In genomic region chr11:69412548-69412947, GRCm38 (mm10) we compare ENCODE assay signal across 9 mouse cellular contexts. TPM values are rescaled to one million over a fixed set of nuclear protein-coding genes. Genes with fewer than 3 reads are reported as not detected.
DNase-seq lines count a peak whose midpoint lies in the region; ATAC-seq and TF ChIP-seq lines count a peak whose summit lies in the region.
"Had no signal": no experiment of that assay in that cellular context is flagged by ENCODE, and none has a peak within 500 bp of the region (broad histone marks: within the 10 kb centered on the region; RNA-seq: fewer than 3 reads in every experiment).

No protein-coding gene starts in this region.

- TF ChIP-seq CTCF in left cerebral cortex, adult 2 months (IDR thresholded peaks at IDR 0.05) = no peak

- no peak for ATAC-seq in embryonic facial prominence, embryonic 14.5 days (ENCODE audit: low read depth)
- no peak for ATAC-seq in intestine, embryonic 16.5 days
- ATAC-seq in neural tube, embryonic 14.5 days (ENCODE audit: low read depth) = no peak

- H3K27me3 ChIP-seq in embryonic facial prominence, embryonic 14.5 days (replicated peaks; ENCODE audit: control insufficient read depth, insufficient read depth, low read length) = no peaks in the 10 kb centered on the region
- no peaks in the 10 kb centered on the region for H3K27me3 ChIP-seq in intestine, embryonic 16.5 days (replicated peaks; ENCODE audit: control insufficient read depth, insufficient read depth, low read length)
- H3K27me3 ChIP-seq in neural tube, embryonic 14.5 days (ENCODE audit: control insufficient read depth, insufficient read depth, low read length) = no peaks in the 10 kb centered on the region

- DNase-seq in left cerebral cortex, adult 2 months (ENCODE audit: extremely low spot score in 1 of 2, low spot score in 2 of 2) = no peak
- no peak for DNase-seq in left cerebral cortex, postnatal 36 days (ENCODE audit: low spot score in 2 of 2)
- no peak for DNase-seq in embryonic facial prominence, embryonic 14.5 days (ENCODE audit: low spot score)
- DNase-seq in urinary bladder, postnatal 25 days (ENCODE audit: low spot score) = no peak
- no peak for DNase-seq in layer of hippocampus, adult 11-12 months (ENCODE audit: low spot score)
- DNase-seq in ovary, adult 18-20 months (ENCODE audit: low spot score) = no peak
- DNase-seq: heart, postnatal 10 days had no signal

- no peaks in the 10 kb centered on the region for H3K9me3 ChIP-seq in embryonic facial prominence, embryonic 14.5 days (ENCODE audit: control insufficient read depth, low read length)
- no peaks in the 10 kb centered on the region for H3K9me3 ChIP-seq in intestine, embryonic 16.5 days (ENCODE audit: control insufficient read depth, low read length)
- H3K9me3 ChIP-seq in neural tube, embryonic 14.5 days (ENCODE audit: control insufficient read depth, low read length) = no peaks in the 10 kb centered on the region

- intact Hi-C loops in left cerebral cortex, adult 2 months (cut with DNase I) = loop anchor here (5.0 to 10.0 kb wide), 2 partner anchors 252 to 315 kb away; partner anchors contain the start of genes Cd68, Mpdu1 and Per1
- intact Hi-C loops in left cerebral cortex, postnatal 36 days (cut with DNase I) = loop anchor here (10.0 kb wide), 1 partner anchor 318 kb away; the partner anchor contains the start of gene Per1

- peak overlapping the region; percentile 92 for H3K4me2 ChIP-seq in embryonic facial prominence, embryonic 14.5 days (ENCODE audit: low read depth, low read length)
- peak overlapping the region; percentile 97 for H3K4me2 ChIP-seq in intestine, embryonic 16.5 days (ENCODE audit: low read depth, low read length)
- H3K4me2 ChIP-seq in neural tube, embryonic 14.5 days (ENCODE audit: low read depth, low read length) = peak overlapping the region; percentile 99

- peaks cover 24% of the 10 kb centered on the region for H3K36me3 ChIP-seq in embryonic facial prominence, embryonic 14.5 days (ENCODE audit: control insufficient read depth, insufficient read depth, low read length)
- peaks cover under 1% of the 10 kb centered on the region; the same call in 1 of the 2 replicates for H3K36me3 ChIP-seq in intestine, embryonic 16.5 days (ENCODE audit: control insufficient read depth, insufficient read depth, low read length)
- H3K36me3 ChIP-seq in neural tube, embryonic 14.5 days (ENCODE audit: control insufficient read depth, insufficient read depth, low read length) = peaks cover 13% of the 10 kb centered on the region; the same call in 1 of the 2 replicates

- H3K4me1 ChIP-seq in embryonic facial prominence, embryonic 14.5 days (ENCODE audit: control insufficient read depth, insufficient read depth, low read length) = peaks cover 53% of the 10 kb centered on the region
- H3K4me1 ChIP-seq in intestine, embryonic 16.5 days (ENCODE audit: control insufficient read depth, insufficient read depth, low read length) = peaks cover 54% of the 10 kb centered on the region
- H3K4me1 ChIP-seq in neural tube, embryonic 14.5 days (ENCODE audit: control insufficient read depth, insufficient read depth, low read length) = peaks cover 53% of the 10 kb centered on the region

- H3K9ac ChIP-seq in embryonic facial prominence, embryonic 14.5 days (ENCODE audit: low read depth, low read length) = peak overlapping the region; percentile 90; the same call in 1 of the 2 replicates
- peak overlapping the region; percentile 74; the same call in 1 of the 2 replicates for H3K9ac ChIP-seq in intestine, embryonic 16.5 days (ENCODE audit: low read depth, low read length)
- H3K9ac ChIP-seq in neural tube, embryonic 14.5 days (replicated peaks; ENCODE audit: low read depth, low read length) = no peak overlapping the region; the same call in 1 of the 2 replicates

- 47% methylated on average over 7 of the region's 7 CpGs for WGBS in embryonic facial prominence, embryonic 14.5 days
- WGBS in intestine, embryonic 16.5 days = 64% methylated on average over 7 of the region's 7 CpGs
- WGBS in neural tube, embryonic 14.5 days = 67% methylated on average over 7 of the region's 7 CpGs

- H3K4me3 ChIP-seq in left cerebral cortex, adult 2 months = peak overlapping the region; percentile 88
- peak overlapping the region; percentile 77 for H3K4me3 ChIP-seq in embryonic facial prominence, embryonic 14.5 days (ENCODE audit: low read depth, low read length)
- no peak overlapping the region for H3K4me3 ChIP-seq in intestine, embryonic 16.5 days (ENCODE audit: low read length)
- H3K4me3 ChIP-seq in neural tube, embryonic 14.5 days (ENCODE audit: low read depth, low read length) = peak overlapping the region; percentile 83

- peak overlapping the region; percentile 50; the same call in 1 of the 2 replicates for H3K27ac ChIP-seq in left cerebral cortex, adult 2 months
- H3K27ac ChIP-seq in embryonic facial prominence, embryonic 14.5 days (replicated peaks; ENCODE audit: low read depth, low read length) = peak overlapping the region; percentile 97
- H3K27ac ChIP-seq in intestine, embryonic 16.5 days (ENCODE audit: low read length) = 0 out of 2 replicates have a peak overlapping the region, but pooled peaks have one; percentile 96
- no peak overlapping the region for H3K27ac ChIP-seq in neural tube, embryonic 14.5 days (ENCODE audit: low read depth, low read length)

RNA-seq across cellular contexts. Expression of gene Kdm6b, which starts 0.9 kb away (rescaled TPM):
- total RNA-seq in left cerebral cortex, adult 2 months (2021) = 10 to 100 TPM; 31.1 to 45.3 TPM
- total RNA-seq in left cerebral cortex, postnatal 36 days (2021) = 10 to 100 TPM; 19.9 to 23.9 TPM
- polyA plus RNA-seq in embryonic facial prominence, embryonic 14.5 days (2014; fragmentation: Nextera tagmentation; extraction: Ambion mirVana) = 24.2 and 24.3 TPM in 2 replicates
- 17.6 and 18.8 TPM in 2 replicates for polyA plus RNA-seq in intestine, embryonic 16.5 days (2015; fragmentation: Nextera tagmentation; extraction: Ambion mirVana)
- 36.1 and 37.5 TPM in 2 replicates for polyA plus RNA-seq in neural tube, embryonic 14.5 days (2014; fragmentation: Nextera tagmentation; extraction: Ambion mirVana)

RNA-seq across cellular contexts. Expression of gene Tmem88, which starts 14.5 kb away (rescaled TPM):
- 1 to 10 TPM; 2.9 to 3.8 TPM for total RNA-seq in left cerebral cortex, adult 2 months (2021)
- total RNA-seq in left cerebral cortex, postnatal 36 days (2021) = 1 to 10 TPM; 2.9 to 4.7 TPM
- 19.2 and 21.0 TPM in 2 replicates for polyA plus RNA-seq in embryonic facial prominence, embryonic 14.5 days (2014; fragmentation: Nextera tagmentation; extraction: Ambion mirVana)
- 30.8 and 31.0 TPM in 2 replicates for polyA plus RNA-seq in intestine, embryonic 16.5 days (2015; fragmentation: Nextera tagmentation; extraction: Ambion mirVana)
- polyA plus RNA-seq in neural tube, embryonic 14.5 days (2014; fragmentation: Nextera tagmentation; extraction: Ambion mirVana) = 2.3 and 5.3 TPM in 2 replicates

RNA-seq across cellular contexts. Expression of gene Cyb5d1, which starts 17.1 kb away (rescaled TPM):
- 10 to 100 TPM; 40.7 to 45.6 TPM for total RNA-seq in left cerebral cortex, adult 2 months (2021)
- 10 to 100 TPM; 36.4 to 43.1 TPM for total RNA-seq in left cerebral cortex, postnatal 36 days (2021)
- polyA plus RNA-seq in embryonic facial prominence, embryonic 14.5 days (2014; fragmentation: Nextera tagmentation; extraction: Ambion mirVana) = 23.8 and 24.2 TPM in 2 replicates
- 22.6 and 24.0 TPM in 2 replicates for polyA plus RNA-seq in intestine, embryonic 16.5 days (2015; fragmentation: Nextera tagmentation; extraction: Ambion mirVana)
- 21.3 and 29.9 TPM in 2 replicates for polyA plus RNA-seq in neural tube, embryonic 14.5 days (2014; fragmentation: Nextera tagmentation; extraction: Ambion mirVana)

RNA-seq across cellular contexts. Expression of gene Naa38, which starts 17.3 kb away (rescaled TPM):
- total RNA-seq in left cerebral cortex, adult 2 months (2021) = 100 to 1,000 TPM in 1 of 2 experiments, 10 to 100 TPM in 1; 94.0 to 113 TPM
- 100 to 1,000 TPM in 1 of 2 experiments, 10 to 100 TPM in 1; 97.9 to 108 TPM for total RNA-seq in left cerebral cortex, postnatal 36 days (2021)
- 160 and 177 TPM in 2 replicates for polyA plus RNA-seq in embryonic facial prominence, embryonic 14.5 days (2014; fragmentation: Nextera tagmentation; extraction: Ambion mirVana)
- polyA plus RNA-seq in intestine, embryonic 16.5 days (2015; fragmentation: Nextera tagmentation; extraction: Ambion mirVana) = 168 and 170 TPM in 2 replicates
- 112 and 132 TPM in 2 replicates for polyA plus RNA-seq in neural tube, embryonic 14.5 days (2014; fragmentation: Nextera tagmentation; extraction: Ambion mirVana)

RNA-seq across cellular contexts. Expression of gene Chd3, which starts 43.3 kb away (rescaled TPM):
- total RNA-seq in left cerebral cortex, adult 2 months (2021) = 100 to 1,000 TPM; 406 to 416 TPM
- total RNA-seq in left cerebral cortex, postnatal 36 days (2021) = 100 to 1,000 TPM; 421 to 443 TPM
- 68.9 and 73.3 TPM in 2 replicates for polyA plus RNA-seq in embryonic facial prominence, embryonic 14.5 days (2014; fragmentation: Nextera tagmentation; extraction: Ambion mirVana)
- 33.4 and 35.5 TPM in 2 replicates for polyA plus RNA-seq in intestine, embryonic 16.5 days (2015; fragmentation: Nextera tagmentation; extraction: Ambion mirVana)
- polyA plus RNA-seq in neural tube, embryonic 14.5 days (2014; fragmentation: Nextera tagmentation; extraction: Ambion mirVana) = 86.0 and 89.6 TPM in 2 replicates
